Comparison of ENCODE assay signal across 21 mouse cellular contexts in genomic region chr9:106332746-106333145, GRCm38 (mm10). TPM values are rescaled to one million over a fixed set of nuclear protein-coding genes. Genes with fewer than 3 reads are reported as not detected.
DNase-seq lines count a peak whose midpoint lies in the region.
"Had no signal": no experiment of that assay in that cellular context is flagged by ENCODE, and none has a peak within 500 bp of the region (broad histone marks: within the 10 kb centered on the region; RNA-seq: fewer than 3 reads in every experiment).

No protein-coding gene starts in this region.

- peaks cover 66% of the 10 kb centered on the region for H3K4me1 ChIP-seq in embryonic facial prominence, embryonic 10.5 days

- H3K27me3 ChIP-seq in embryonic facial prominence, embryonic 10.5 days (replicated peaks; ENCODE audit: low read depth, poor library complexity, severe bottlenecking), result no peaks in the 10 kb centered on the region
- H3K27me3 ChIP-seq: CH12.LX; embryonic facial prominence, embryonic 12.5 days; forebrain, embryonic 12.5 days; heart, embryonic 13.5 days; hindbrain, embryonic 12.5 days had no signal

- 74% methylated on average over 3 of the region's 3 CpGs for WGBS in embryonic facial prominence, embryonic 10.5 days
- WGBS in macrophage (ENCODE audit: missing documents), result 18% methylated on average over 3 of the region's 3 CpGs

- DNase-seq in layer of hippocampus, adult 9-11 months, result peak; percentile 71
- no peak for DNase-seq in layer of hippocampus, postnatal 10 days (ENCODE audit: low spot score in 2 of 2)
- DNase-seq in NIH3T3 (ENCODE audit: low read depth), result peak; percentile 21
- no peak for DNase-seq in embryonic facial prominence, embryonic 10.5 days (ENCODE audit: low spot score)
- no peak for DNase-seq in right cerebral cortex, postnatal 14 days
- DNase-seq in urinary bladder, adult 2 months (ENCODE audit: low spot score), result no peak
- DNase-seq: adrenal gland, postnatal 10 days; cerebellum, adult 18-20 months; cerebellum, adult 9-11 months; embryo, embryonic 11 days; gastrocnemius, adult 2 months; gastrocnemius, postnatal 25 days; heart, adult 11 months; heart, postnatal 36 days had no signal

- H3K27ac ChIP-seq in embryonic facial prominence, embryonic 10.5 days (replicated peaks), result peak overlapping the region; percentile 60; the same call in 1 of the 2 replicates
- peak overlapping the region; percentile 82 for H3K27ac ChIP-seq in macrophage
- H3K27ac ChIP-seq: forebrain, embryonic 12.5 days; gastrocnemius, adult 2 months; heart, embryonic 13.5 days; hindbrain, embryonic 12.5 days; hindbrain, postnatal 0 days had no signal

- no peaks in the 10 kb centered on the region for H3K79me2 ChIP-seq in macrophage (ENCODE audit: inconsistent target)

- H3K36me3 ChIP-seq in embryonic facial prominence, embryonic 10.5 days (replicated peaks), result peaks cover 41% of the 10 kb centered on the region
- no peaks in the 10 kb centered on the region for H3K36me3 ChIP-seq in macrophage (ENCODE audit: inconsistent target)
- H3K36me3 ChIP-seq: embryonic facial prominence, embryonic 12.5 days; forebrain, embryonic 12.5 days; hindbrain, embryonic 12.5 days had no signal

- H3K9me3 ChIP-seq in embryonic facial prominence, embryonic 10.5 days, result no peaks in the 10 kb centered on the region
- H3K9me3 ChIP-seq: embryonic facial prominence, embryonic 12.5 days; forebrain, embryonic 12.5 days; heart, embryonic 13.5 days; hindbrain, embryonic 12.5 days had no signal

- H3K4me3 ChIP-seq in embryonic facial prominence, embryonic 10.5 days, result no peak overlapping the region
- no peak overlapping the region for H3K4me3 ChIP-seq in macrophage (ENCODE audit: inconsistent target)
- H3K4me3 ChIP-seq: embryonic facial prominence, embryonic 12.5 days; forebrain, embryonic 12.5 days; gastrocnemius, adult 2 months; heart, embryonic 13.5 days; hindbrain, embryonic 12.5 days had no signal

RNA-seq across cellular contexts. Expression of gene Dusp7, which starts 35.7 kb away (rescaled TPM):
- 10 to 100 TPM; 58.7 to 64.2 TPM for total RNA-seq in layer of hippocampus, postnatal 10 days (2021)
- polyA plus RNA-seq in embryonic facial prominence, embryonic 10.5 days (2016; fragmentation: Nextera tagmentation; extraction: Ambion mirVana), result 29.5 and 30.8 TPM in 2 replicates
- 10 to 100 TPM in 19 of 26 experiments, 1 to 10 TPM in 7; 4.1 to 46.7 (median 12.6) TPM for total RNA-seq in macrophage (2018; cell fraction: chromatin; rRNA removed)
- 10 to 100 TPM; 32.4 to 87.1 (median 54.1) TPM for total RNA-seq in macrophage (2018; cell fraction: cytosol; rRNA removed)
- 10 to 100 TPM; 16.5 to 77.6 (median 30.5) TPM for total RNA-seq in macrophage (2018; cell fraction: nucleus; rRNA removed)
- polyA plus RNA-seq in macrophage (2018), result 58.0 to 112 TPM (median 63.3 TPM) in 3 replicates
- 33.5 and 34.7 TPM in 2 replicates for polyA plus RNA-seq in urinary bladder, adult 2 months (2012; rRNA removed)

RNA-seq across cellular contexts. Expression of gene Poc1a, which starts 51.9 kb away (rescaled TPM):
- 10 to 100 TPM; 12.2 to 12.6 TPM for total RNA-seq in layer of hippocampus, postnatal 10 days (2021)
- 39.9 and 46.4 TPM in 2 replicates for polyA plus RNA-seq in embryonic facial prominence, embryonic 10.5 days (2016; fragmentation: Nextera tagmentation; extraction: Ambion mirVana)
- 1 to 10 TPM; 1.9 to 9.1 (median 4.5) TPM for total RNA-seq in macrophage (2018; cell fraction: chromatin; rRNA removed)
- 1 to 10 TPM; 2.2 to 5.2 (median 3.6) TPM for total RNA-seq in macrophage (2018; cell fraction: cytosol; rRNA removed)
- 1 to 10 TPM; 1.0 to 5.8 (median 2.6) TPM for total RNA-seq in macrophage (2018; cell fraction: nucleus; rRNA removed)
- polyA plus RNA-seq in macrophage (2018), result 2.7 to 6.4 TPM (median 3.5 TPM) in 3 replicates
- polyA plus RNA-seq in urinary bladder, adult 2 months (2012; rRNA removed), result 3.9 and 4.5 TPM in 2 replicates

Comparison
In these comparisons a context has a peak if more than half of its experiments do, and no peak if none do; other contexts are left out.
1. DNase-seq: peak in layer of hippocampus, adult 9-11 months (single experiment) and NIH3T3 (single experiment); none in layer of hippocampus, postnatal 10 days (0 of 2), embryonic facial prominence, embryonic 10.5 days (single experiment), right cerebral cortex, postnatal 14 days (single experiment) and urinary bladder, adult 2 months (single experiment).